Mouse (Mus musculus): ENCODE data around the gene Nbas. TPM values are rescaled to one million over a fixed set of nuclear protein-coding genes. Genes with fewer than 3 reads are reported as not detected.

Nbas gene
- 18.3 TPM for polyA plus RNA-seq (2014; fragmentation: Illumina TruSeq; extraction: RNeasy Lipid Tissue Mini Kit (QIAGEN cat#74804); ENCODE audit: low read depth, low replicate concordance)

GRCm38 (mm10) chr12:13268826-13269449 is at the start of gene Nbas:
Gene Nbas (plus strand): TSS chr12:13269133.

GRCm38 (mm10) chr12:13248691-13249572 is 20.0 kb upstream of the Nbas start, which contains the start of gene Ddx1:
Gene Ddx1 (minus strand): TSS chr12:13249213.

Other genes starting within 250 kb of the Nbas start
- gene Ddx1, start 19.9 kb upstream of the Nbas start, polyA plus RNA-seq (2014; fragmentation: Illumina TruSeq; extraction: RNeasy Lipid Tissue Mini Kit (QIAGEN cat#74804); ENCODE audit: low read depth, low replicate concordance), result 60.0 TPM

Measured in adipose tissue, adult 10 weeks (tissue).